Mouse (Mus musculus) heart, postnatal 36 days (tissue): Measurements from ENCODE around the gene Tspan3. TPM values are rescaled to one million over a fixed set of nuclear protein-coding genes. Genes with fewer than 3 reads are reported as not detected.

ENCODE experiments used
- DNase-seq, 2 experiments: peaks; one replicate each; pipeline ENCODE4 v3.0.0; 2021 to 2022
- intact Hi-C: fragments of 180-260 bp; cut with DNase I; formaldehyde crosslinking; loops from one replicate; pipeline ENCODE4 v1.15.1; 2025
- total RNA-seq, 2 experiments: library from RNA; stranded (reverse); gene quantifications; 2 replicates each; pipeline ENCODE4 v1.2.3; 2021

Gene Tspan3
- total RNA-seq, result 100 to 1,000 TPM; 183 to 184 TPM

DNA sequence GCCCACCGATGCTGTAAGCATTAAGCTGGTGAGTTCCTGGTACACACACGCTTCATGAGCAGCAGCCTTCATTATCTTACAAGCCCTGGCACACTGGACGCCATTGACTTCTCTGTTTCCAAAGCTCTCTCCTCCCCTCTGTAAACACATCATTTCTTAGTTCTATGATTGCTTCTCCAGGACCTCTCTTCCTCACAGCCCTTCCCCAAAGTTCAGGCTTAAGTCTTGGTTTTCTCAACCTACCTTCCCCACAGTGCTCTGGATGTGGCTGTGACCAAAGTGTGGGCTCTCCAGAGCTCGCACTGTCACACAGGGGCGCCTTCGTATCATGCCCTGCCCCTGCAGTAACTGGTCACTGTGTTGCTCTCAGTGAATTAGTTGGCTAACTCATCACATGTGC lies at the start of gene Tspan3:
Tspan3 (minus strand) TSS at position 101 of the 400 bp plus-strand sequence.
- no peak for DNase-seq
- intact Hi-C loops, result no loop called here

DNA sequence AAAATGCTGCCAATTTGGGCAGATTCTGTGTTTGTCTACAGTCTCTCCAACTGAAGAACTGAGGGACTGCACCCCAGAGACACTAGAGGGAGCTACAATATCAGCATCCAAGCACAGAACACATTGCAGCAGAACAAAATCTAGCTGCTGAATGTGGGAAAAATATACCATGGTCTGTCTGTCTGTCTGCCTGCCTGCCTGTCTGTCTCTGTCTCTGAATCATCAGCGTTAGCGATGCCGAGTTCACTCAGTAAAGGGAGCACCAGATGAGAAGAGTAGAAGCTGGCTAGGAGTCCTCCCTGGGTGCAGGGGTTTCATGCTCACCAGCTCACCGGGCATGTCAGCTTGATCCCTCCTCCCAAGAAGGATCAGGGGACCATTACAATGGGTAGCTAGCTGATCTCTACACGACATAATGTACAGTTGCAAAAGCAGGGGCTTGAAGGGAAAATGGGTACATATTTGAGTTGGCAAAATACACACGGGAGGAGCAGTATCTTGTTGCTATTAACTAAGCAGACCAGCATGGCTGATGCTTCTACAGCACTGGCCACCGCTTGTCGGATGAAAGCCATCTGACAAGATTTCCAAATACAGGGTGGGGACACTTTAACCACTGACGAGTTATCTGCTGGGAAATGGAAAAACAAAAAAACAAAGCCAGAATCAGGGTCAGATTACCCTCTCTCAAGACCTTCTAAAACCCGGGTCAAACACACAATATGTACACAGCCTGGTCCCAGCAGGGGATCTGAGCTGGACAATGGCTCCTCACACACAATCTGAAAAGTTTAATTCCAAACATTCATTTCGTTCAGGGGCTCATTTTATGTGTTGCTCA lies 48.4 kb upstream of the Tspan3 start:
- DNase-seq, result peak; percentile 38 to 60
- intact Hi-C loops, result loop anchor here (1.0 to 5.0 kb wide), 6 partner anchors 25 to 424 kb away; no protein-coding TSS in a partner anchor

DNA sequence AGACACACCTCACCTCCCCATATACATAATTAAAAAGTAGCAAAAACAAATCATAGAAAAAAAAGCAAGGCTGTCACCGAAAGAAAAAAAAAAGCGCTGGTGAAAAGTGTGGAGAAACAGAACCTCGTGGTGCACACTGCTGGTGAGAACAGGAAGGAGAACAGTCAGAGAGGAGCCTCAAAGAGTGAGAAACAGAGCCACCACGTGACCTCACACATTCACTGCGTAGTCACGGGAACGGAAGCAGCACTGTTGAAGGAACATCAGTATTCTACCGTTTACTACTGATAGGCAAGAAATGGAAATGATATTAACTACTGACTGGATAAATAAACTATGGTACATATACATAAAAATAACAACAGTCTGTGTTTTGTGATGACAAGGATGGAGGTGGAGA lies 43.5 kb upstream of the Tspan3 start:
- intact Hi-C loops, result no loop called here
- DNase-seq, result no peak

DNA sequence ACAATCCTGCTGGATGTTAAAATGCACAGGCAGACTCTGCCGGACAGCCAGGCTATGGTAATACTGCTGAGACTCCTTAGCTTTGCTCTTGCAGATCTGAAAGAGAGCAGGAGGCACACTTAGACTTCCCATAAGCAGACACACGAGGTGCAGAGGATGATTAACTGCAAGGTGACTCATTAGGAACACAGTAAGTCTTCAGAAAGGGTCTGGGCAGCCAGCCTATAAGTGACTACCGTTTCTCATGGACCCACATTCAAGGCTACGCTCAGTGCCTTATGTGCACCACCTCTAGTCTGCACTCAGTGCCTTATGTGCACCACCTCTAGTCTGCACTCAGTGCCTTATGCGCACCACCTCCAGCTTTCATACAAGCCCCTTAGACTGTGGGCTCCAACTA lies 42.2 kb upstream of the Tspan3 start:
- DNase-seq, result no peak
- intact Hi-C loops, result no loop called here

DNA sequence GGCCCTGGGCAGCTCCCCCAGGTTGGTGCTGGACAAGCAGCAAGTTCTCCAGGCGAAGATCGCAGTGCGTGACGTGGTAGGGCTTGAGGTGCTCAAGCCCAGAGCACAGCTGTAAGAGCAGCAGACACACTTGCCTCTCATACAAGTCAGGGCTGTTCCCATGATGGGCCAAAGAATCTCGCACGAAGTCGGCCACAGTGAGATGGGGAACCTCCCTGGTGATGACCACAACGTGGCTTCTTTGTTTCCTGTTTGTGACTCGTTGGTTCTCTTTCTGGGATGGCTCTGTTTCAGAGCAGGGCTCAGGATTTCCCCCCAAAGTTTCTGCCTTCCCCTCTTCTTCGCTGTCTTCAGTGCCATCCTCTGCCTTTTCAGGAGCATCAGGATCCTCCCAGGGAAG lies 41.8 kb upstream of the Tspan3 start:
- DNase-seq, result no peak
- intact Hi-C loops, result no loop called here

DNA sequence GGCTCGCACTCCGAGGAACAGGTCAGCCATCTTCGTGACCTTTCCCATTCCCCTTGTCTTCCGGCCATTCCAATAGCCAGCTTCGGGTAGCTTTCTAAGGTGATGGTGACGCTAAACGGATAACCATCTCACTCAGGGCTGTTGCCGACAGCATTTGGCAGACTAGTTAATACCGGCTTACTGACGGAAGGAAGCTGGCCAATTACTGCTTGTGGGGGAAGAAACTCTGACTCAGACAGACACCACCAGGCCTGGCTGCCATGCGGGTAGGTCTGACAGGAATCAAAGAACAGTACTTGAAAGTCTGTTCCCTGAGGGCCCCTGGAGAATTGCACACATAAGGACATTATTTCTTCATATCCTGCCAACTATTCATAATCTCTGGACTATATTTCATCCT lies 40.1 kb upstream of the Tspan3 start:
- intact Hi-C loops, result no loop called here
- no peak for DNase-seq

DNA sequence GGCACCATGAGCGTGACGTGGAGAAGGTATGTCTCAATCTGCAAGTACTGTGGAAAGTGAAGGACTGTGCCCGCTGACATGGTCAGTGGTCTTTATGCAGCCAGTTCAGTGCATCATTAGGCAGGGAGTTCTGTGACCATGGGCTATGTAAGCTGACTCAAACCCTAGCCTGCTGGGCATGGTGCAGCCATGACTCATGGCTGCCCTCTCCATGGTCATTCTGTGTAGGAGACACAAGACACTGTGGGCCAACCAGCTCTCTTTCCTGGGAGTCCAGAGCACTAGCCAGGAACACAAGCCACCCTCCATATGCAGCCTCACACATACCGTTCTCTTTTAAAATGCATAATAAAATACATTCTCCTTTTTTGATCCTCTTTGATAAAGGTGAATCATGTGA lies 39.0 kb upstream of the Tspan3 start:
- no peak for DNase-seq
- intact Hi-C loops, result no loop called here

DNA sequence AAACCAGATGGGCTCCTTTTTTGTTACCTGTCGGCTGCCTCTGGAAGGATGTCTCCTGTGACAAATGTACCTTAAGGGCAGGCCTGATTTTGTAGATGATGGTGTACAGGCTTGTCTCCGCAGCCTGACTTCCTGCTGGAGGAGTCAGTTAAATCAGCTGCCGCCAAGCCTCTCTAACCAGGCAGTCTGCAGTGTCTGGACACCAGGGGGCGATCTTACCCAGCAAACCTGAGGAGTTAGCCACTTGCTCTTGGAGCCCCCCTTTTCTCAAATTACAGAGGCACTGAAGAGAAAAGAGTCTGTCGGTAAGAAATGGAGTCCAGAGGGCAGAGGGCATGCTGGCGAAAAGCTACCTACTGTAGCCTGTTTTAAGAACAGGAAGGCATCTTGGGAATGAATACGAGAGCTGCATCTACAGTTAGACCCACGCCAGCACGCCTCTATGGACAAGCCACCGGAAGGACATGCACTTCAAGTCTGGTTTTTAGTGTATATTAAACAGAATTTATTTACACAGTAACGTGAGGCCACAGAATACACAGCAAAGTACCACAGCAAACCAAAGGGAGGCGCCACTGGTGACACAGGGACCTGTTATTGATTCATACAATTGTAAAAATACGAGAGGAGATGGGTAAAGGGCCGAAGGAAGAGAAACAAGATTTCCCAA lies 35.5 kb upstream of the Tspan3 start:
- peak; percentile 83 to 87 for DNase-seq
- intact Hi-C loops, result loop anchor here (1.0 kb wide), 2 partner anchors 82 to 353 kb away; no protein-coding TSS in a partner anchor

DNA sequence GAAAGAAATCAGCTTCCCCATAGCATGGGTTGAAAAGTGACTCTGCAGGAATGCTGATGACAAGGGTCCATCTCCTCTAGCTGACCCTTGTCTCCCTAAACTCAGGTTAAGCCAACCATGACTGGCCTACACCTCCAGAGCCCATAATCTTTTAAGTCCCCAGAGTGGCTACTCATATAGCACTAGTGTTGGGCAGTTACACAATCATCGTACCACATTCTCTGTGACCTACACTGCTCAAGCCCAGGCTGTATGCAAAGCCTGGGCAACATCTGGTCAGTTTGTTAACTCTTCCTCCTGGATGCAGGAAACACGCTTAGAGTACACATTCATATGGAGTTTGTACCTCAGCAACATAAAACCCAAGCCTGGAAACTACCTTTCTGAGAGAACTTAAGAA lies 34.9 kb upstream of the Tspan3 start:
- intact Hi-C loops, result loop anchor here (1.0 kb wide), 2 partner anchors 82 to 353 kb away; no protein-coding TSS in a partner anchor
- DNase-seq, result no peak

DNA sequence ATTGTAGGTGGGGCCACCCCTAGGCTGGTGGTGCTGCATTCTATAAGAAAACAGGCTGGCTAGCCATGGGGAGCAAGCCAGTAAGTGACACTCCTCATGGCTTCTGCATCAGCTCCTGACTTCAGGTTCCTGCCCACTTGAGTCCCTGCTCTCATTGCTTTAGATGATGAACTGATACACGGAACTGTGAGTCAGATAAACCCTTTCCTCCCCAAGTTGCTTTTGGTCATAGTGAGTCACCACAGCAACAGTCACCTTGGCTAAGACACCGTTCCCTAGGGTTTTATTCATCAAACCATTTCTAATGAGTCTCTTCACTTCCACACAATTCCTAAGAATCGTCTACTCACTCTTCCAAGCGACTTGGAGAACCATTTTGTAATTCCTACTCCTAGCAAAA lies 31.6 kb upstream of the Tspan3 start:
- intact Hi-C loops, result no loop called here
- no peak for DNase-seq

DNA sequence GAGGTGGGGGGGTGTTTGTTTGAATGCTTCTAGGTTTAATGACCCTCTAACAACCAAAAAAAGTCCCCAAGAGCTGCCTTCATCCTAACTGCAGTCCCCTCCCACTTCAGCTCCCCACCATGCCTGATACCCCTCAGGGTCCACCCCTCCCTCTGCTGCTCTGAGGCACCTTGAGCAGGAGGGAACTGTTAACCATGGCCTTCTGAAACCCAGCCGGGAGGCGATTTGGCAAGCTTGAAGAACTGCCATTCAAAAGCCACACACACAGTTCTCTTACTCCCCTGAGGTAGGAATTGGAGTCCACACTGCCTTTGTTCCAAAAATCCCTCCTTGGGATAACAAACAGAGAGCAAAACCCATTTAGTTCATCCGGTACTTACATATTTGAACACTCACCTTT lies 29.9 kb upstream of the Tspan3 start:
- DNase-seq, result no peak
- intact Hi-C loops, result no loop called here

DNA sequence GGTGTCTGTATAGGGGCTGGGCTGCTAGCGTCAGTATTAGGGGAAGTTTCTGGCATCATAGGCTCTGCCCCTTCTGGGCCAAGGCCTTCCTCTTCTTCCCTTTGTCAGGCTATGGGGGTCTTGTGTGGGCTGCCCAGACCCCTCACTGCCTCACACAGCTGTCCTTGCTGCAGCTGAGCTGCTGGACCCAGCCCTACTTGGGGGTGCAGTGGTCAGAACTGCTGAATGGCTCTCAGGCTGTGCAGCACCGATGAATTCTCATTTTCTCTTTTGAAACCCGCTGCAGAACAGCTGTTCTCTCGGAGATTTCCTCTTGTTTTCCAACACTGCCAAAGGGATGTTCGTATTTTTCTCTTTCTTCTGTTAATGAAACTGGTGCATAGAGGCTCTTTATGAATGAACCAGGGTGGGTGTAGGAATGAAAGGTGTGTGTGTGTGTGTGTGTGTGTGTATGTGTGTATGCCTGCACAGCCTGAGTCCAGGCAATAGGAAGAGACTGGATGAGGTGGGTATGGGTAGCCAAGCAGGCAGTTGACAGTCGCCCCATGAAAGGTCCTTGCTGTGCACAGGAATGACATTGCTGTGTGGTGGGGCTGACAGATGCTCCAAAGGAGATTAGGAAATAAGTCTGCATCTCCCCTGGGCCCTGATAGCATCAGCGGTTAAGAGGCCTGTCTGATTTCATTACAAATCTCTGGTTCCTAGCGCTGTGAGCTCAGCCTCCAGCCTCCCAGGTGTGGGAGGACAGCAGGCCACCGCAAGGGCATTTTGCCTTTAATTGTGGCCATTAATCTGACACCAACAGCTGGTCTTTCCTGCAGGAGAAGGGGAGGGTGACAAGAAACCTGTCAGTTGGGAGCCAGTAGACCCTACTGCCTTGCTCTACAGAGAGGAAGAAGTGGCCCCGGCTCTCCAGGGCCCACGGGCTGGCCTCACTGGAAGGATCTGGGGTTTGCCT lies 26.5 kb upstream of the Tspan3 start:
- DNase-seq, result no peak
- intact Hi-C loops, result no loop called here

DNA sequence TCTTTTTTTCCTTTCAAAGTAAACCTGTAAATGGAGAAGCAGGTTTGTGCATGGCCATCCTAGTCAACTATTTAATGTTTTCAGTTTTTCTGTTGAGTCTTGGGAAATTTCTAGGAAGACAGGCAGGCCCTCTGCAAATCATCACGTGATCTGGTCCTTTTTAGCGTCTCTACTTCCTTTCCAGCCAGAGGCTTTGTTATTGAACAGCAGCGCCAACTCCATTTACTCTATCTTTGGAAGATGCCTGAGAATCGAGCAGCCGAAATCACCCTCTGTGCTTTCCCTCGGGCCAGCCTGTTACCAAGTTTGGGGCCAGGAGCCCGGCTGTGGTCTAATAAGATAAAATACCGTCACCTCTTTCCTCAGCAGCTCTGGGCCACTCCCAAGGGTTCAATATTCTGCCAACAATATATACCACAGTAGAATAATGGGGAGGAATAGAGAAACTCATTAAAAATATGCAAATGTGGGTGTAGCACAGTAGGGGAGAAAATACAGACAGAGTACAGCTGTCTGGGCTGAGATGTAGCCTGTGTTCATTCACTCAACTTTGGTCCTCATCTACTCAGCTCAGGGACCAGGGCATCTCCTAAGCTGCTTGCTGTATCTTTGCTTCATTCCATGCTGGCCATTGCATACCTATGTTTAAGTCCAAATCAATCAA lies 15.0 kb upstream of the Tspan3 start:
- intact Hi-C loops, result no loop called here
- no peak for DNase-seq

DNA sequence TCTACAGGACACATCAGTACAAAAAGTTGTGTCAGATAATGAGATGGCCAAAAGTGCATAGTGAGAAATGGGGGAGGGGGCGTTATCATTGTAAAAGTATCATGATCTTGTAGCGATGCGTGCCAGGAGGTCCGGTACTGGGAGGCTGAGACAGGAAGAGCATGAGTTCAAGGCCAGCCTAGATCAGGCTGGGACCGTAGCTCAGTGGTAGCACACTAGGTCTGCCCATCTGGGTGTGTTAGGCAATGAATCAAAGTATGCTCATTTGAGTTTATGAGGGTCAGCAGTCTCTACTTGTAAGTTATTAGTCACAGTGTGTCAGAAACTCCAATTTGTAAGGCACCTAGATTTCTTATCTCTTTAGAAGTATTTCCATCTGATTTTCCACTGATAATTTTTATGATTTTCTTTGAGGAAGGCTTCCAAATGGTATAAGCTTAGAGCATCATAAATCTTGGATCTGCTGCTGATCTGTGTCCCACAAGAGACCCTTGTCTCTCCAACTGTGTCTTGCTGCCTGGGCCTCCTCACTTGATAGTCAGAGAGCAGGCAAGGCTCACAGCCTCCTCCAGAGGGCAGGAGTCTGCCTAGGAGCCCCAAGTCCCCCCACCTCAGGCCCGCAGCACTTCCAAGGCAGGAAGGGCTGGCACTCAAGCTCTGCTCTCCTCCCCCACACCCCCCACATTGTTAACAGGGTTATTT lies 14.3 kb upstream of the Tspan3 start:
- no peak for DNase-seq
- intact Hi-C loops, result no loop called here

DNA sequence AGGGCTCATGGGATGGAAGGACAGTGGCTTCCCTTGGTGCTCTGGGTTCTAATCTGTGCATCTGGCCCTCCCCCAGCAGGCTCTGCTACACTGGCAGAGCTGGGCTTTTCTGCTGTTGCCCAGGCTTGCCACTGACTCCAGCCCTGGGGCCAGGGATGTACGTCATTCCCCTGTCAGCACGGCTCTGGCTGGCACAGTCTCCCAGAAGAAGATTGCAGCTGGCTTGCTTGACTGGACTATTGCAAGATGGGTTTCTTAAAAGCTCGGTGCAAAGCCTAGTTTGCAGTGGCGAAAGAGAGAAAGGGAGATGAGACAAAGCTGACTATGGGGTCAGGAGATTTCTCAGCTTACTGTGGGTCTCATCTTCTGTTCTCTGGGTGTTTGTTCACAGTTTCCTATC lies 12.1 kb upstream of the Tspan3 start:
- DNase-seq, result no peak

DNA sequence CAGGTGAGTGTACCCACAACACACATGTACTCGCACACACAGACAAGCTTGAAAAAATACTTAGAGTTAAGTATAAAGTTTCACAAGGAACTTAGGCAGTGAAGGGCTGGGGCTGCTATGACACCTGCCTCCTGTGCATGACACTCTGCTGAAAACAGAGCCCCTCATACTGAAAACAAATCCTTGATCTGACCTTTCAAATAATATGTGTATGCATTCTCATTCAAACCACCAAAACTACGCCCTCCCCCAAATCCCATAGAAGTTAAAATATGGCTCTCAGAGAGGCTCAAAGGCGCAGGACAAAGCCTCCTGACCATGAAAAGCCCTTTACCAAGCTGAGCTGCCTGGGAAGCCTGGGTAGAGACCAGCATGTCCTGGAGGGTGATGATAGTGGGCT lies 10.0 kb upstream of the Tspan3 start:
- intact Hi-C loops, result no loop called here
- DNase-seq, result no peak

More for the DNA sequence above, 12.1 kb upstream of the Tspan3 start:
- intact Hi-C loops, result no loop called here

DNA sequence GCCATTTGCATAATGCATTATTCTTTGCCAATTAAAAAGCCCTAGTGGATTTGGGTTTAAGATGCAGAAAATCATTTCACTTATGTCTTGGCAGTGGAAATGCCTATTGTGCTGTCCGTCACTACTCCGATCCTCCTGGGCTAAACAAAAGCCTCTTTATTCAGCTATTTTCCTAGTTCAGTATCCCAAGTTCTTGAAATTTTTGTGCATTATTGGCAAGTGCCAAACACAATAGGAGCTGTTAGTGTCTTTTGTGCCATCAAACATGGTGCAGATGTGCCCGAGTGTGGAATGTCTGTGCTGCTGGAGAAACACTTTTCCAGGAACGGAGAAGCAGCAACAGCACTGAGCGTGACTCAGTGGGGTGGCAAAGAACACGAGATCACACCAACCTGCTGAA lies 2.4 kb upstream of the Tspan3 start:
- no peak for DNase-seq
- intact Hi-C loops, result no loop called here

DNA sequence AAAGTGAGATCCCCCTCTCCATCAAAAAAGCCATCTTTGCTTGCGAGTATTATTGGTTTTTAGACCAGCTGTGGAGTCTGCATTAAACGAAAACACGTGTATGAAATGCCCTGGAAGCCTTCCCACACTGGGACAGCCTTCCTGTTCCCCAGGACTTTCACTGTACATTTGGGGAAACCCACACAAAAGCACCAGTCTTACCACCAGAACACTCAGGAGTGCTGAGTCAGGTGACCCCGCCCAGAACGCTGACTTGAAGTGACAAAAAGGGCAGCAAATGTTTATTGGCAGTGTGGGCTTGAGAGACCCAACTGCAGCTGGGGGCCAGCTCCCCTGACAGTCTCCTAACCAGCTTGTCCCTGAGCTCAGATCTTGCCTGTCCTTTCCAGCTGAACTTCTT lies 884 bp upstream of the Tspan3 start:
- intact Hi-C loops, result no loop called here
- no peak for DNase-seq

DNA sequence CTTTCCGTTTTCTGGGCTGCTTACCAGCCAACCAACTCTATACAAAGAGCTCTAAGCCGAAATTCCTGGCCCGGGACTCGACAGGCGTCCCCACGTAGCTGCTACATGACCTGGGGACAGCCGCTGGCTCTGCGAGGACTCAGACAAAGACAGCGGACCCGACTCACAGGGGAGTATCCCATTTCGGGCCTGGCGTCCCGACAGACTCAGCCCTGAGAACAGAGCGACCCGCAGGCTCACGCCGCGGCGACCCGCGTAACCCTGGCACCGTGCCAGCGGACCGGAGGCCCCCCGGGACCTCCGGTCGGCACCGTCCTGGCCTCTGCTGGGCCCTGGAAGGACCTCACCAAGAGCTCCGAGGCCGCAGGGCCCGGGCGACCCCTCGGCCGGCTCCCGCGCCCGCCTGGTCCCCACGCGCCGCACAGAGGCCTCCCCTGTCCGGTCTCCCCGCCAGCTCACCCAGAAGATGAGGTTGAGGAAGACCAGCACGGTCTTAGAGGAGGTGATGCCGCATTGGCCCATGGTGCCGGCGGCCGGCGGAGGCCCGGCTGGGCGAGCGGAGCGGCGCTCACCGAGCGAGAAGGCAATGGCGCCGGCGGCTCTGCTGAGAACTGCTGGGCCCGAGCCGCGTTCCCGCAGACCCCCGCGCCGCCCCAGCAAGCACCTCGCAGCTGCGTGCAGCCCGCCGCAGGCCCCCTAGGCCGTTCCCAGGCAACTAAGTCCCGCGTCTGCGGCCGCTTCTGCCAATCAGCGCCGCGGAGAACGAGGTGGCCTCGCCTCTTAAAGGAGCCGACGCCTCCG lies 4.7 kb downstream of the Tspan3 start:
- intact Hi-C loops, result no loop called here
- DNase-seq, result peak; percentile 86 to 91
